Mouse (Mus musculus) Patski (cell line): ENCODE measurements at regions not wholly inside any gene's neighbourhood (a gene's known extent, or its start where the extent isn't known, plus 50 kb on each side); places are given as distances from the start of the nearest gene placed in this dataset.

Experiments used
- ATAC-seq: fragments of 100-300 bp; one replicate; pipeline ENCODE4 v1.8.0; 2021
- CTCF ChIA-PET: fragments of 350-600 bp; sonication (Branson Sonifier 250); formaldehyde crosslinking; loops from one replicate; lab custom pipeline; 2022; ENCODE audit warnings: inconsistent platforms; lab: Charles Lee
- POLR2A ChIA-PET: fragments of 350-600 bp; sonication (Branson Sonifier 250); formaldehyde crosslinking; loops from one replicate; lab custom pipeline; 2022; ENCODE audit warnings: antibody characterized with exemption, inconsistent platforms; lab: Charles Lee
- DNase-seq: peaks from one replicate; pipeline ENCODE4 v3.0.0-alpha.2; 2011; ENCODE audit warnings: low read depth, low spot score
- H3K27me3 ChIP-seq: fragments of 371-371 bp; one replicate; pipeline ENCODE4 v1.5.1; 2021
- CTCF ChIP-seq: fragments of 100-300 bp; IDR thresholded peaks from one replicate; pipeline ENCODE4 v1.5.1; 2021
- in situ Hi-C: fragments of 300-500 bp; cut with MboI; formaldehyde crosslinking; loops from 3 replicates; pipeline ENCODE4 v1.11.1; 2018; ENCODE audit warnings: low pct_unique_long_range_greater_than_20kb, mixed read lengths

DNA sequence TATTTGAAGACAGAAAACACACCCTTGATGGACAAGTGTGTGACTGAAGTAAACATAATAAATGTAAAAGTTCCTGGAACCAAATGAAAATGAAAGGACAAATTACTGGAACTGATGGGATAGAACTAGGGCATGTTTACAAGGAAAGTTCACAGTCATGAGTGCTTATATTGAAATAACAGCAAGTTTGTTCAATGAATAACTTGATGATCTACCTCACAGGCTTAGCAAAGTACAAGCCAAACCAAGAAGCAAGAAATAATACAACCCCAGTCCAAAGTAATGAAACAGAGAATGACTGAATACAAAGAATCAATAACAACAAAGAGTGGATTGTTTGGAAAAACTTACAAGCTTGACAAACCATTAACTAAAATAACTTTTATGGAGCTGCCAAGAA, 56.2 kb downstream of the Gm379 start:
- CTCF ChIA-PET: no interaction called here
- ATAC-seq (no peak), DNase-seq (no peak)
- in situ Hi-C loops: no loop called here
- POLR2A ChIA-PET: no interaction called here
- H3K27me3 ChIP-seq: peaks cover 8% of the 10 kb centered on the region
- no peak for TF ChIP-seq CTCF

GRCm38 (mm10) chrX:108599906-108600468, 64.7 kb downstream of the Gm379 start:
- ChIA-PET CTCF (no interaction called here), POLR2A (no interaction called here)
- ATAC-seq: no peak
- in situ Hi-C loops: no loop called here
- no peak for DNase-seq
- no peak for TF ChIP-seq CTCF
- H3K27me3 ChIP-seq: peaks cover 36% of the 10 kb centered on the region

DNA sequence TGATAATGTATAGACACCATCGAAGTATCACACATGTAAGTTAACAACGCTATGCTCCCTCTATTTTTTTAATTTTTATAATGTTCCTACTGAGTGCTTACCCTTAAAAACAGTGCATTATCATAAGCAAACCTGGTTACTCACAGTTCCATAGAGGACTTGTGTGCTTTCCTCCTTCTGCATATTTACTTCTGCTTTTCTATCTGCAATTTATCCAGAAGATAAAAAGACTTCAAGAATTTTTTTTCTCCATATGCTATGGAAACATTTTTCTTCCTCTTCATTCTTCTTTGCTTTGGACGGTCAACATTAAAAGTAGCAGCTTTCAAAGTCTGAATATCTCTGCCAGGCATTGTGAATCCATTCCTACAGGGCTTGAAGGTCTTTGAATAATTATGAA, 102.7 kb downstream of the Gm379 start:
- POLR2A ChIA-PET: no interaction called here
- peaks cover 40% of the 10 kb centered on the region for H3K27me3 ChIP-seq
- DNase-seq: no peak
- no peak for ATAC-seq
- CTCF ChIA-PET: interaction anchor here (0.7 kb wide), 1 partner anchor 11 kb away, joined by 3 read pairs; no protein-coding TSS in a partner anchor
- in situ Hi-C loops: no loop called here
- TF ChIP-seq CTCF: no peak

GRCm38 (mm10) chrX:108543149-108543548, 121.5 kb downstream of the Gm379 start:
- TF ChIP-seq CTCF: no peak
- POLR2A ChIA-PET: no interaction called here
- no peak for ATAC-seq
- DNase-seq: no peak
- in situ Hi-C loops: no loop called here
- CTCF ChIA-PET: no interaction called here
- peaks cover 54% of the 10 kb centered on the region for H3K27me3 ChIP-seq

DNA sequence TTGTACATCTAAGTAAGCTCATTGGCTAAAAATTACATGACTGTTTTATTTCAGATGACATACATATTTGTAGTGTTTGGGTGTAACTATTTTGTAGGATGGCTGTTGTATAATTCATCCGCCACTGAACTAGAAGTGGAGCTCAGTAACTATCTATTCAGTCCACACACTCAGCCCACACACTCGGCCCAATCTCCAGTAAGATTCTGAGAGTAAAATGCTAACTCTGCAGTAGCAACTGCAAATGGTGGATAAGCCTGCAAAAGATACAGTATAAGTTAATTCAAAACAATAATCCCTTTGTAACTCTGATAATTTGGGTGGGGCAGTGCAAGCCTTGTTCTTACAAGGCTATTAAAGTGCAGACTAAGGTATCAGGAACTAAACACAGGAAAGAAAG, 123.3 kb downstream of the Gm379 start:
- no peak for DNase-seq
- peaks cover 43% of the 10 kb centered on the region for H3K27me3 ChIP-seq
- no peak for ATAC-seq
- ChIA-PET CTCF (interaction anchor here (1.5 kb wide), 1 partner anchor 725 kb away, joined by 4 read pairs; the partner anchor contains the start of gene 2610002M06Rik), POLR2A (no interaction called here)
- in situ Hi-C loops: no loop called here
- no peak for TF ChIP-seq CTCF

DNA sequence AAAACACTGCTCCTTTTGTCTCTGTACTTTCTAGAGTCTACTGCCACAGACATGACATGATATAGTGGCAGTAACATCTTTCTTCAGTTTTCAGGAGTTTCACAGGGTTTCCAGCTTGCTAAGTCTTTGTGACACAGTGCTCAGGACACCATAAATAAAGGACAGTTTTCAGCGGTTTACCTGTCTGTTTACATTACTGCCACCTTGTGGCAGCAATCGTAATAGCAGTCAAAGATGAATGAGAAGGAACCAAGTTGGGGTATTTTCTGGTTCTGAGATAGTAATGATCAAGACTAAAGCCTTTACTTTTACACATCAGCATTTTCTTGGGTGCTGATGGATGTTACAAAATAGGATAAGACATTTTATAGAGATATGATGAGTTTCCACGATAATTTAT, 127.7 kb downstream of the Gm379 start:
- H3K27me3 ChIP-seq: peaks cover 25% of the 10 kb centered on the region
- ChIA-PET CTCF (interaction anchor here (1.0 kb wide), 1 partner anchor 722 kb away, joined by 3 read pairs; no protein-coding TSS in a partner anchor), POLR2A (no interaction called here)
- peak; percentile 69 for TF ChIP-seq CTCF
- ATAC-seq (no peak), DNase-seq (peak; percentile 4)
- in situ Hi-C loops: loop anchor here (10.0 kb wide), 1 partner anchor 732 kb away; no protein-coding TSS in a partner anchor
